In genomic region chr8:94551471-94552422, GRCm38 (mm10) we compare ENCODE assay signal across 7 mouse cellular contexts. TPM values are rescaled to one million over a fixed set of nuclear protein-coding genes. Genes with fewer than 3 reads are reported as not detected.
DNase-seq lines count a peak whose midpoint lies in the region; ATAC-seq and TF ChIP-seq lines count a peak whose summit lies in the region.

No protein-coding gene starts in this region.

- no peak overlapping the region for H3K4me3 ChIP-seq in CH12.LX (replicated peaks in 1 of 3; ENCODE audit: low read depth in 2 of 3, low read length in 2 of 3, poor library complexity in 1 of 3)
- no peak overlapping the region for H3K4me3 ChIP-seq in hindbrain, embryonic 14.5 days (replicated peaks; ENCODE audit: low read length)

- DNase-seq in CH12.LX (ENCODE audit: extremely low read depth): peak; percentile 90
- peak; percentile 92 for DNase-seq in embryo, embryonic 10.5 days (ENCODE audit: low spot score)
- DNase-seq in hindbrain, embryonic 14.5 days (ENCODE audit: low spot score): peak; percentile 72
- DNase-seq in right cerebral cortex, postnatal 14 days: peak; percentile 72
- no peak for DNase-seq in thymus, adult 18-20 months
- DNase-seq in adrenal gland, adult 2 months: no peak

- H3K9me3 ChIP-seq in CH12.LX (replicated peaks; ENCODE audit: low read length): no peaks in the 10 kb centered on the region
- H3K9me3 ChIP-seq in hindbrain, embryonic 14.5 days (ENCODE audit: control insufficient read depth, low read length): no peaks in the 10 kb centered on the region

- no peak; the same call in 1 of the 2 replicates for TF ChIP-seq RAD21 in CH12.LX (IDR thresholded peaks at IDR 0.05; ENCODE audit: low read depth, low read length)

- no peak for TF ChIP-seq POLR2A in CH12.LX (IDR thresholded peaks at IDR 0.05; ENCODE audit: low read depth, low read length)

- no peak for TF ChIP-seq CTCF in CH12.LX (conservative IDR thresholded peaks at IDR 0.05 in 1 of 2, IDR thresholded peaks at IDR 0.05 in 1 of 2; ENCODE audit: low read depth in 2 of 2, low read length in 2 of 2)

- no peak overlapping the region; the same call in 1 of the 2 replicates for H3K27ac ChIP-seq in CH12.LX (ENCODE audit: insufficient read depth, low read depth)
- H3K27ac ChIP-seq in hindbrain, embryonic 14.5 days: peak overlapping the region; percentile 74; the same call in 1 of the 2 replicates

- no peaks in the 10 kb centered on the region for H3K27me3 ChIP-seq in CH12.LX (replicated peaks)
- no peaks in the 10 kb centered on the region for H3K27me3 ChIP-seq in hindbrain, embryonic 14.5 days (ENCODE audit: control insufficient read depth, insufficient read depth, low read length)

- ATAC-seq in hindbrain, embryonic 14.5 days (ENCODE audit: low FRiP score): peak; percentile 84
- ATAC-seq in megakaryocyte progenitor cell, adult 5-6 weeks (replicated peaks; ENCODE audit: poor library complexity): peak; percentile 47

- peaks cover 20 to 23% of the 10 kb centered on the region in 2 experiments for H3K36me3 ChIP-seq in CH12.LX (replicated peaks in 1 of 2; ENCODE audit: control insufficient read depth in 1 of 2, insufficient read depth in 1 of 2, low read length in 1 of 2)
- no peaks in the 10 kb centered on the region for H3K36me3 ChIP-seq in hindbrain, embryonic 14.5 days (replicated peaks; ENCODE audit: control insufficient read depth, insufficient read depth)

- in situ Hi-C loops in CH12.LX (cut with MboI; ENCODE audit: low pct_ligation_motif_present, low pct_unique_long_range_greater_than_20kb, low sequenced_read_pairs): no loop called here

- H3K79me2 ChIP-seq in CH12.LX (replicated peaks; ENCODE audit: control insufficient read depth, extremely low read depth, insufficient read depth, poor library complexity, severe bottlenecking): no peaks in the 10 kb centered on the region

- TF ChIP-seq EP300 in CH12.LX (IDR thresholded peaks at IDR 0.05; ENCODE audit: low read length): peak; percentile 79

- WGBS in hindbrain, embryonic 14.5 days: 28% methylated on average over 17 of the region's 17 CpGs

- dilution Hi-C loops in CH12.LX (cut with MboI; ENCODE audit: extremely low pct_ligation_motif_present, extremely low pct_unique_long_range_greater_than_20kb, low sequenced_read_pairs): no loop called here

- H3K9ac ChIP-seq in CH12.LX (ENCODE audit: insufficient read depth, low read depth): no peak overlapping the region
- no peak overlapping the region for H3K9ac ChIP-seq in hindbrain, embryonic 14.5 days

- no peak overlapping the region for H3K4me2 ChIP-seq in CH12.LX (ENCODE audit: insufficient read depth, low read depth, poor library complexity, severe bottlenecking)
- no peak overlapping the region for H3K4me2 ChIP-seq in hindbrain, embryonic 14.5 days (replicated peaks)

- H3K4me1 ChIP-seq in CH12.LX (ENCODE audit: control insufficient read depth in 1 of 2, insufficient read depth in 2 of 2): peaks cover 28 to 67% of the 10 kb centered on the region in 2 experiments
- peaks cover 18% of the 10 kb centered on the region for H3K4me1 ChIP-seq in hindbrain, embryonic 14.5 days (replicated peaks; ENCODE audit: control insufficient read depth, insufficient read depth, low read length)

TF ChIP-seq in CH12.LX, 34 proteins besides CTCF, POLR2A, EP300 and RAD21:
- TF ChIP-seq CHD2 (IDR thresholded peaks at IDR 0.05; ENCODE audit: low read length) (peak; percentile 90), UBTF (IDR thresholded peaks at IDR 0.05; ENCODE audit: low read depth, low read length) (no peak), ZKSCAN1 (IDR thresholded peaks at IDR 0.05; ENCODE audit: borderline replicate concordance, low read depth, low read length) (no peak), HCFC1 (IDR thresholded peaks at IDR 0.05; ENCODE audit: low read depth, low read length) (no peak), MAFK (IDR thresholded peaks at IDR 0.05; ENCODE audit: insufficient replicate concordance, low read length) (no peak), NELFE (IDR thresholded peaks at IDR 0.05; ENCODE audit: low read depth, low read length) (no peak), IRF4 (IDR thresholded peaks at IDR 0.05; ENCODE audit: low read depth, low read length) (peak; percentile 95), ETS1 (conservative IDR thresholded peaks at IDR 0.05; ENCODE audit: low read depth, low read length) (peak; percentile 18; the same call in 1 of the 2 replicates), BHLHE40 (IDR thresholded peaks at IDR 0.05; ENCODE audit: low read depth, low read length) (peak; percentile 74), TCF12 (IDR thresholded peaks at IDR 0.05; ENCODE audit: low read depth, low read length) (0 out of 2 replicates have a peak, but pooled peaks have one; percentile 2), RCOR1 (conservative IDR thresholded peaks at IDR 0.05; ENCODE audit: low read depth, low read length) (0 out of 2 replicates have a peak, but pooled peaks have one; percentile 54)

RNA-seq across cellular contexts. Expression of gene Cpne2, which starts 19.0 kb away (rescaled TPM):
- total RNA-seq in CH12.LX (2012; rRNA removed): 70.6 and 118 TPM in 2 replicates
- 10.3 and 12.7 TPM in 2 replicates for total RNA-seq in CH12.LX (2014; rRNA removed)
- 26.7 and 29.3 TPM in 2 replicates for polyA plus RNA-seq in CH12.LX (2012; ENCODE audit: insufficient read length, low read depth)
- polyA plus RNA-seq in hindbrain, embryonic 14.5 days (2014; fragmentation: Nextera tagmentation; extraction: Ambion mirVana): 21.6 and 21.8 TPM in 2 replicates
- total RNA-seq in megakaryocyte progenitor cell, adult 5-6 weeks (2015): 98.4 and 104 TPM in 2 replicates
- 54.1 and 64.9 TPM in 2 replicates for total RNA-seq in megakaryocyte progenitor cell, adult 5-6 weeks (2017)
- 10 to 100 TPM; 17.2 to 26.0 TPM for total RNA-seq in adrenal gland, adult 2 months (2021)
- 82.7 and 87.2 TPM in 2 replicates for polyA plus RNA-seq in adrenal gland, adult 2 months (2012; rRNA removed)

RNA-seq across cellular contexts. Expression of gene Rspry1, which starts 50.0 kb away (rescaled TPM):
- total RNA-seq in CH12.LX (2012; rRNA removed): 17.5 and 18.0 TPM in 2 replicates
- 23.5 and 26.9 TPM in 2 replicates for total RNA-seq in CH12.LX (2014; rRNA removed)
- polyA plus RNA-seq in CH12.LX (2012; ENCODE audit: insufficient read length, low read depth): 11.4 and 13.4 TPM in 2 replicates
- 44.8 and 46.5 TPM in 2 replicates for polyA plus RNA-seq in hindbrain, embryonic 14.5 days (2014; fragmentation: Nextera tagmentation; extraction: Ambion mirVana)
- total RNA-seq in megakaryocyte progenitor cell, adult 5-6 weeks (2015): 39.4 and 41.1 TPM in 2 replicates
- 31.6 and 35.4 TPM in 2 replicates for total RNA-seq in megakaryocyte progenitor cell, adult 5-6 weeks (2017)
- 10 to 100 TPM; 18.6 to 25.3 TPM for total RNA-seq in adrenal gland, adult 2 months (2021)
- polyA plus RNA-seq in adrenal gland, adult 2 months (2012; rRNA removed): 3.7 and 4.0 TPM in 2 replicates

RNA-seq across cellular contexts. Expression of gene Fam192a, which starts 50.0 kb away (rescaled TPM):
- total RNA-seq in CH12.LX (2012; rRNA removed) (30.7 and 35.5 TPM in 2 replicates), CH12.LX (2014; rRNA removed) (37.6 and 43.7 TPM in 2 replicates)
- polyA plus RNA-seq in CH12.LX (2012; ENCODE audit: insufficient read length, low read depth): 80.3 and 95.6 TPM in 2 replicates
- polyA plus RNA-seq in hindbrain, embryonic 14.5 days (2014; fragmentation: Nextera tagmentation; extraction: Ambion mirVana): 75.7 and 82.7 TPM in 2 replicates
- total RNA-seq in megakaryocyte progenitor cell, adult 5-6 weeks (2015): 35.3 and 40.4 TPM in 2 replicates
- total RNA-seq in megakaryocyte progenitor cell, adult 5-6 weeks (2017): 102 and 135 TPM in 2 replicates
- total RNA-seq in adrenal gland, adult 2 months (2021): 10 to 100 TPM; 37.2 to 48.4 TPM
- polyA plus RNA-seq in adrenal gland, adult 2 months (2012; rRNA removed): 20.5 and 31.9 TPM in 2 replicates

Comparison
In these comparisons a context has a peak if more than half of its experiments do, and no peak if none do; other contexts are left out.
1. DNase-seq: peak in CH12.LX (single experiment), embryo, embryonic 10.5 days (single experiment), hindbrain, embryonic 14.5 days (single experiment) and right cerebral cortex, postnatal 14 days (single experiment); none in thymus, adult 18-20 months (0 of 2) and adrenal gland, adult 2 months (single experiment).